Mouse (Mus musculus) olfactory bulb, adult 2 months (tissue): ENCODE measurements at regions not wholly inside any gene's neighbourhood (a gene's known extent, or its start where the extent isn't known, plus 50 kb on each side); places are given as distances from the start of the nearest gene placed in this dataset.

ENCODE experiments used
- CTCF ChIP-seq: fragments of 200-500 bp; IDR thresholded peaks from 2 replicates; pipeline ENCODE4 v1.5.1; 2012; ENCODE audit warnings: low read depth, mild to moderate bottlenecking, low read length, moderate library complexity; ENCODE audit not compliant: insufficient read depth
- POLR2A ChIP-seq: fragments of 200-500 bp; IDR thresholded peaks from 2 replicates; pipeline ENCODE4 v1.6.1; 2012; ENCODE audit warnings: mild to moderate bottlenecking, low read depth, low read length, moderate library complexity; ENCODE audit not compliant: insufficient read depth

DNA sequence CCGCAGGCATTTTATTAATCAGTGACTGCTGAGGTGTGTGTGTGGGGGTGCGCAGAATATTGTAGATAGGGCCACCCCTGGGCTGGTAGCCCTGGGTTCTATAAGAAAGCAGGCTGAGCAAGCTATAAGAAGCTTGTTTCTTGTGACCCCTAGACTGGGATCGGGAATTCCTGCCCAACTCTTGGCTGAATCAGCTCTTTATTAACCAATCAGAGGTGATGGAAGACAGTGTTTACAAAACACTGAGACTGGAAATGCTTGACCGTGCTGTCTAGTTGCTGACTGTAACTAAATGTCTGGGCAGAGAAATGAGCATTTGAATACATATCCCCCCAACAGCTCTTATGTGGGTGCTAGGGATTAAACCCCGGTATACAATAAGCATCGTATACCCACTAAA, 114.8 kb upstream of the Pitx1 start:
- TF ChIP-seq POLR2A = no peak
- TF ChIP-seq CTCF = no peak
